Mouse (Mus musculus) ZHBTc4 (cell line): ENCODE measurements around the gene Crlf3.

ENCODE experiments used
- DNase-seq: peaks from one replicate; pipeline ENCODE4 v3.0.0-alpha.2; 2011; ENCODE audit warnings: low read depth, low spot score

Crlf3 gene

GRCm38 (mm10) chr11:80080826-80081728, at the start of gene Crlf3:
TSS of gene Crlf3 (minus strand) at chr11:80080991.
- peak; percentile 98 for DNase-seq

DNA sequence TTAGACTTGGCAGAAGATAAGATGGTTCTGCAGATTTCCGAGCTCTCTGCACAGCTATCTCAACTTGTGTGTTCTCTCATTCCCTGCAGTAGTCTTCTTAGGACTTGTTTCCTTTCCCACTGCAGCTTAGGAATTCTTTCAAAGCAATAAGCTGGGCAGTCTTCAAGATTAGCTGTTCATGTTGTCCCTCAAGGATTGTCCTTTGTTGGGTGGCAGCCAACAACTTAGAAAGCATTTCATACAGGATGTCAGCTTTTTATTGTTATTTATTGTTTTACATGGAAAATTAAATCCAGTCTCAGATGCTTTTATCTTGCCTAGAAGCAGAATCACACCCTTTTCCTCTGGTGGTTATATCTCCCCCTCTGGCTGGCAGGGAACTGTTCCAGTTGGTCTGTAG, 35.6 kb upstream of the Crlf3 start:
- no peak for DNase-seq

- DNase-seq = no peak
Measured at GRCm38 (mm10) chr11:80104407-80104806, 23.6 kb upstream of the Crlf3 start.

GRCm38 (mm10) chr11:80101298-80101697, 20.5 kb upstream of the Crlf3 start:
- DNase-seq = no peak

GRCm38 (mm10) chr11:80098444-80099056, 17.8 kb upstream of the Crlf3 start:
- peak; percentile 63 for DNase-seq

DNA sequence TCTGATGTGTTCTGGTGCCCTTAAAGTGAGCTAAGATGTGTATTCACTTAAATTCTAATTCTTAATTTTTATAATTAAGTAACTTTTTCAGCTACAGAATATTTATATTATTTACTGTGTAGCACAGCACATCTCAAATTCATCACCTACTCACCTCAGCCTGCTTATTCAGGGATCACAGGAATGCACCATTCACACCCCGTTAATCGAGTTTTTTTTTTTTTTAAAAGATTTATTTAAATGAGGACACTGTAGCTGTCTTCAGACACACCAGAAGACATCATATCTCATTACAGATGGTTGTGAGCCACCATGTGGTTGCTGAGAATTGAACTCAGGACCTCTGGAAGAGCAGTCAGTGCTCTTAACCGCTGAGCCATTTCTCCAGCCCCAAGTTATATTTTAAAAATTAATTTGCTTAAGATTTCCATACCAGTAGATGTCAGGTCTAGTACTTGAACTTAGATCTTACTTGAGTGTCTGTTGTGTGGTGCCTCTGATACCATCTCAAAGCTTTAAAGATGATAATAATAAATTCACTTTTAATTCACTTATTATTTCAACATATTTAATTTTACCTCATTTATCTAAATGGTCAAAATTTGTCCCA, 9.9 kb upstream of the Crlf3 start:
- no peak for DNase-seq

DNA sequence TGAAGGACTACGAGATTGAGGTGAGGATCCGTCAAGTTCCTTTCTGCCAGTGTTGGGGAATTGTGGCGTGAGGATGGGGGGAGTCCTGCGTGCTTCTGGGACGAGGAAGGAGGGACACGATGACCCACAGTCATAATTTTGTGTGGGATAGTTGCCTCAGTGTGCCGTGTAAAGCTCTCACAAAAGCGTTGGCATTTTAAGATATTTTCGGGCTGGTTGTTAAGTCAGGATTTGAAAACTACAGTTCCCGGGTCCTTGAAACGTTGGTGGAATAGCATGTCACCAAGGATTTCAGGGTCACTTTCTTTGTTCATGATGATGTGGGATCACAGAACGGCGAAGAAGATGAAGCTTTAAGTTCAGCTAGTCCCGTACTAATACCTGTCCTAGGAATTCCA, 9.0 kb upstream of the Crlf3 start:
- DNase-seq = no peak

GRCm38 (mm10) chr11:80088917-80089816, 8.4 kb upstream of the Crlf3 start, which contains the start of gene Atad5:
TSS of gene Atad5 (plus strand) at chr11:80089400.
- peak; percentile 94 for DNase-seq

GRCm38 (mm10) chr11:80086844-80087243, 6.1 kb upstream of the Crlf3 start:
- DNase-seq = peak; percentile 96

- DNase-seq = no peak
Measured at GRCm38 (mm10) chr11:80085356-80086055, 4.7 kb upstream of the Crlf3 start.

- DNase-seq = no peak
Measured at GRCm38 (mm10) chr11:80081786-80082319, 1.1 kb upstream of the Crlf3 start.

DNA sequence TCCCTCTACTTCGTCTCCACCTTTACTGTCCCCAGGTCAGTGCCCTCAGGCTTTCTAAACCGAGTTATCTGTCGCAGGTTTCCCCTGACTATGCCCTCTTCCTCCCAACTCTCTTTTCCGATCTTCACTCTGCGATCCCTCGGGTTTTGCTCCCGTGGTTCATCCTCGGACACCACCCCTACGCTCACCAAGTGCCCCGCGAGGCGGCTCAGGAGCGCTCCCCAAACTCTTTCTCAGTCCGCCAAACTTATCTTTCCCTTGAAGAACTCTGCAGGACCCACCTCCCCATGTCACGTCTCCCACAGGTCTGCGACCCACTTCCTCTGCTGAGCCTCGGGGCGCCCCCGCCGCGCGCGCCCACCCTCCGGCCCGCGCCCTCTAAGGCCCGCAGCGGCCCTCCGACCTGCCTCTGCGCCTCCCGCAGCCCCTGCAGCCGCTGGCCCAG, 388 bp downstream of the Crlf3 start:
- no peak for DNase-seq

GRCm38 (mm10) chr11:80079751-80080150, 1.0 kb downstream of the Crlf3 start:
- DNase-seq = no peak

GRCm38 (mm10) chr11:80078831-80079230, 2.0 kb downstream of the Crlf3 start:
- DNase-seq = no peak

DNA sequence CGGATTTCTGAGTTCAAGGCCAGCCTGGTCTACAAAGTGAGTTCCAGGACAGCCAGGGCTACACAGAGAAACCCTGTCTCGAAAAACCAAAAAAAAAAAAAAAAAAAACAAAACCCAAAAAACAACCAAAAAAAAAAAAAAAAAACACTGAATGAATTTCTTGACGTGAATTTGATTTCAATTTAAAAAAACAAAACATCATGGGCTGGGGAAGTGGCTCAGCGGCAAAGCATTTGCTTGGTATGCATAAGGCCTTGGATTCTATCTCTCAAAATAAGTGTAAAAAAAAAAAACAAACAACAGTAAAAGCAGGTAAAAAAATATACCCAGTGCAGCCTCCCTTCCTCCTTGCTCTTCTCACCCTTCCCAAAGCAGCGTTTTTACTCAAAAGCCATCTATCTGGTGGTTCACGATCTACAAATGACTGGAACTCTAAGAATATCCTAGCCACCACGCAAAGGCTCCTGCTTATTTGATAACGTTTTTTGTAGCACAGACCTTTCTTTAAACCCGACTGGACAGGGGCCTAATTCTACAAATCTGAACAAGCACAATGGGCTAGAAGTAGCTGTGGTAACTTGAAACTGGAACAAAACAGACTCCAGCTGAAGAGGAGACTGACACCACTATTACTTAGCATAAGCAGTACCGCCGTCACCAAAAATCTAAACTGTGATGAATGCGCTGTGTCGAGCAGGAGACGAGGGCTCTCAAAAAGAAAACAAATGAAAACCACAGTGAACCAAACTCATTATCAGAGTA, 2.8 kb downstream of the Crlf3 start:
- DNase-seq = no peak

DNA sequence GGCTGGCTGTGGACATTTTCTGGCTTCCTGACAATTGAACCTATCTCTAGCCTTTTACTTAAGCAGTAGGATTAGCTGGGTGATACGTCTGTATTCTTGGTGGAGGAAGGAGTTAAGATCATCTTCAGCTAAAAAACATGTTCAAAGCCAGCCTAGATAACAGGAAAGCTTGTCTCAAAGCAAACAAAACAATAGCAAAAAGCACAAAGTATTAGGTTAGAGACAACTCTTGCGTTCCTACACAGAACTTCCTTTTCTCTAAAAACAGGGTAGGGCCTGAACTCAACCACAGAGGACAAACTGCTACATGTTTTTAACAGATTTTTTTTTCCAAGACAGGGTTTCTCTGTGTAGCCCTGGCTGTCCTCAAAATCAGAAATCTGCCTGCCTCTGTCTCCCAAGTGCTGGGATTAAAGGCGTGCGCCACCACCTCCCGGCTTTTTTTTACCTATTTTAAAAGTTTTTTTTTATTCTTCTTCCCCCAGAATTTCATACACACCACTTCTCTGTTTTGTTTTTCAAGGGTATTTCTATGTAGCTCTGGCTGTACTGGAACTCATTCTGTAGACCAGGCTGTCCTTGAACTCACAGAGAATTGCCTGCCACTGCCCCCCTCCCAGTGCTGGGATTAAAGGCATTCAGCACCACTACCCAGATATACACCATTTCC, 5.0 kb downstream of the Crlf3 start:
- no peak for DNase-seq

DNA sequence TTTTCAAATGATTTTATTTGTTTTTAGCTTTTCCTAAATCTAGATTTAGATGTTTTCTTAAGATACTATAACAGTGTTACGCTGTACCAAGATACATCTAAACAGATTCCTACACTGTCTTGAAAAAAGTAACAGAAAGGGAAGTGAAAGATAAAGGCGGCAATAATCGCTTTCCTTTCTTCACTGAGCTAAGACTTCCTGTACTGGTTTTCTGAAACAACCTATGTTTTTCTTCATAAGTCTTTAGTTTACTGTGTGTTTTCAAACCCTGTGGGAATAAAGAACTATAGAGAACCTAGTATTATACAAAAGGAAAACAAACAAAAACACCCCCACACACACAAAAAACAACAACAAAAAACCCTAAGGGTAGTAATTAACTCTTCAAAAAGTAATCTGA, 8.4 kb downstream of the Crlf3 start:
- no peak for DNase-seq

DNA sequence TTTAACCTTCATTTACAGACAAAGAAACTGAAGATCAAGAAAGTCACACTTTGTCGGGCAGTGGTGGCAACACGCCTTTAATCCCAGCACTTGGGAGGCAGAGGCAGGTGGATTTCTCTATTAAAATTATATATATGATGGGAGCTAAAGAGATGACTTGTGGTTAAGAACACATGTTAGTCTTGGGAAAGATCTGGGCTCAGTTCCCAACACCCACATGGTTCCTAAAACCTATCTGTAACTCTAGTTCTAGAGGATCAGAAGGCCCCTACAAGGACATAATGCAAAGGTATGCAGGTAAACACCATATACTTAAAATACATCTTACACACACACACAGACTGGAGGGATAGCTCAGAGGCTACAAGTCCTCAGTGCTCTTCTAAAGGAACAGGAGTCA, 9.8 kb downstream of the Crlf3 start:
- no peak for DNase-seq

- no peak for DNase-seq
Measured at GRCm38 (mm10) chr11:80069815-80070214, 11.0 kb downstream of the Crlf3 start.
